Mouse (Mus musculus) thymus, adult 2 months (tissue): ENCODE measurements around the gene Commd9. TPM values are rescaled to one million over a fixed set of nuclear protein-coding genes. Genes with fewer than 3 reads are reported as not detected.

Experiments
- DNase-seq: peaks from one replicate; pipeline ENCODE4 v3.0.0; 2021
- H3K27ac ChIP-seq: fragments of 200-500 bp; 2 replicates; pipeline ENCODE4 v1.5.1; 2012; ENCODE audit warnings: low read length, control low read depth; ENCODE audit not compliant: control insufficient read depth, insufficient read depth
- H3K27me3 ChIP-seq: fragments of 200-500 bp; 2 replicates; pipeline ENCODE4 v1.6.1; 2012; ENCODE audit warnings: mild to moderate bottlenecking, low read length, moderate library complexity, mixed read lengths; ENCODE audit not compliant: control insufficient read depth, insufficient read depth
- H3K36me3 ChIP-seq: fragments of 200-500 bp; 2 replicates; pipeline ENCODE4 v1.6.1; 2012; ENCODE audit warnings: mild to moderate bottlenecking, low read length, moderate library complexity; ENCODE audit not compliant: control insufficient read depth, insufficient read depth
- H3K4me1 ChIP-seq: fragments of 200-500 bp; replicated peaks from 2 replicates; pipeline ENCODE4 v1.6.1; 2012; ENCODE audit warnings: low read length; ENCODE audit not compliant: control insufficient read depth, insufficient read depth
- H3K4me3 ChIP-seq: fragments of 200-500 bp; 2 replicates; pipeline ENCODE4 v1.5.1; 2012; ENCODE audit warnings: mild to moderate bottlenecking, low read length, control low read depth, moderate library complexity; ENCODE audit not compliant: control insufficient read depth, insufficient read depth
- CTCF ChIP-seq: fragments of 200-500 bp; IDR thresholded peaks from 2 replicates; pipeline ENCODE4 v1.5.1; 2012; ENCODE audit warnings: mild to moderate bottlenecking, control low read depth, low read length, moderate library complexity, borderline replicate concordance; ENCODE audit not compliant: control insufficient read depth, poor library complexity, insufficient read depth; ENCODE audit errors: extremely low read depth
- POLR2A ChIP-seq: fragments of 200-500 bp; IDR thresholded peaks from 2 replicates; pipeline ENCODE4 v1.6.1; 2012; ENCODE audit warnings: mild to moderate bottlenecking, low read length, control low read depth, moderate library complexity; ENCODE audit not compliant: control insufficient read depth, poor library complexity, insufficient read depth; ENCODE audit errors: extremely low read depth
- WGBS: fragments of 180-500 bp; shearing (Covaris S2); methylation state at CpG from one replicate; pipeline ENCODE4 v1.1.7; 2018; 5-methylcytosine and 5-hydroxymethylcytosine counted together
- polyA plus RNA-seq: library from polyadenylated mRNA; depleted of rRNA; stranded (reverse); fragments of >200 nt; gene quantifications from 2 replicates; pipeline ENCODE4 v1.2.3, GENCODE M21; 2012

Commd9 gene
- polyA plus RNA-seq, 1 experiment: 53.2 TPM

DNA sequence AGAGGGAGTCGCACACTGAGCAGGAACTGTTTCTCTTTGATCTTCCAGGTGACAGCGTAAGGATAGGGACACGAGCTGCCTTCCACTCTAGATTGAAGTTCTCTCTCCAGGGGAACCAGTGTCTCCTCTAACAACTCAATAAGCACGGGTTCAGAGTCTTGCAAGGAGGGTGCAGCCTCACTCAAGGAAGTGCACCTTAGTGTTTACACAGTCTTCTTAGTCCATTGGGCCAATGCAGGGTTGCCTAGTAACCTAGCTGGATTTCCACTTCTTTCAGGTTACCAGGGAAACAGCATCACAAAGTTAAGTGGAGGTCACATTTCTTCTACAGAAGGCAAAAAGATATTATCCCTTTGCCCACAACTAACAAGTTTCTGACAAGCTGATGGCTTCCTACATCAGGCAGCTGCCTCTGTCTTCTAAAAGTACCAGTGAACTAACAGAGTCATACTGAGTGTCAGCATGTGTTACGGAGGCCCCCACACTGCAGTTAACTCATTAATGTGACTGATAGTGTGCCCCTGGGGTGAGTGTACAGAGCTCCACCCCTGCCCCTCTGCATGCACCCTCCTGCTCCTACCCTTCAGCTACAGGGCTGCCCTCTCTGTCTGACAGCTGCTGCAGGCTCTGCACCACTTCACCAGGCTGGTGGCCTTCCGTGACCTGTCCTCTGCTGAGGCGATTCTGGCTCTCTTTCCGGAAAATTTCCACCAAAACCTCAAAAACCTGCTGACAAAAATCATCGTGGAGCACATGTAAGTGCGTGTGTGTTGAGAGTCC lies 10.6 kb downstream of the Commd9 start:
- Histone ChIP-seq H3K4me3 (no peak overlapping the region), H3K36me3 (no peaks in the 10 kb centered on the region), H3K4me1 (no peaks in the 10 kb centered on the region), H3K27me3 (no peaks in the 10 kb centered on the region), H3K27ac (no peak overlapping the region)
- TF ChIP-seq POLR2A: no peak
- TF ChIP-seq CTCF: no peak
- no peak for DNase-seq
- 92% methylated on average over 10 of the region's 10 CpGs for WGBS

GRCm38 (mm10) chr2:101902196-101902595 lies 16.1 kb downstream of the Commd9 start:
- Histone ChIP-seq H3K4me1 (peaks cover 6% of the 10 kb centered on the region), H3K36me3 (no peaks in the 10 kb centered on the region), H3K27ac (no peak overlapping the region), H3K27me3 (no peaks in the 10 kb centered on the region), H3K4me3 (no peak overlapping the region)
- DNase-seq: no peak
- no peak for TF ChIP-seq CTCF
- TF ChIP-seq POLR2A: no peak
- 98% methylated on average over 4 of the region's 4 CpGs for WGBS

DNA sequence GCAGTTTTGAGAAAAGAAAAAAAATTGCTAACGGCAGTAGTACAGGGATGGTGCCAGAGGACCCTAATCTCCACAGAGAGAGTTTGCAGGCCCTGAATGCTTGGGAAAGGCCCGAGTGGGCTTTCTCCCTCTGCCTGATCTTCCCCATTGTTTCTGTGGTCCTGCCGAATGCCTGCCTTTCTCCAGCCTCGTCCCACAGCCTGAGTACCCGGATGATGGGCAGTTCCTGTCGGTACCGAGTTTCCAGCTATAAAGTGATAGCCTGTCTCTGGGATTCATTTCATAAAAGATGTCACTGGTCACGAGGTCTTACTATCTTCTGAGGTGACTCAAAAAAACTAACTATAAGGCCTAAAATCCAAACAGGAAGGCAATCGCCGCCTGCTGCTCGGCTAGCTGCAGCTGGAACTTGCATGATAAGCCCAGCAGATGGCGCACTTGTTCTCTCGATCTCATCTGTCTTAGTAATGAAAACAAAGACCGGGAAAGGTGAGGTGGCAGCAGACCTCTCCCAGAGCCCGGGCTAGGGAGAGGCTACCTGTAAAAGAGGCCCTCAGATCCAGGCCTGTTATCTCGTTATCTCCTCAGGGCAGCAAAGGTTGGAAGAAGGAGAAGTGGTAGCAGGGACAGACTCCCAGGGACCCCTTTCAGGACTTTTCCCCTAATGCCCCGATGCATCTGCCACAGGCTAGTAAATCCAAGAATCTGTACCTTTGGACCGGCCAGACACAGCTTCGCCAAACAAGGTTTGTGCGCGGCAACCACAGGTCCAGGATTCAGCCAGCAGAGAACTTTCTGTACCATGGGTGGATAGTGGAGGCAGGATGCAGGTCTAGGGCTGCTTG lies 19.7 kb downstream of the Commd9 start:
- WGBS: 36% methylated on average over 21 of the region's 21 CpGs
- TF ChIP-seq POLR2A: no peak
- TF ChIP-seq CTCF: peak; percentile 81; the same call in 1 of the 2 replicates
- H3K4me3 ChIP-seq: no peak overlapping the region
- no peak overlapping the region for H3K27ac ChIP-seq
- peak; percentile 83 for DNase-seq
- H3K27me3 ChIP-seq: no peaks in the 10 kb centered on the region
- no peaks in the 10 kb centered on the region for H3K36me3 ChIP-seq
- H3K4me1 ChIP-seq: peaks cover 16% of the 10 kb centered on the region

- no peak for TF ChIP-seq CTCF
- no peak for TF ChIP-seq POLR2A
Observed at GRCm38 (mm10) chr2:101906379-101906690, 20.3 kb downstream of the Commd9 start.

DNA sequence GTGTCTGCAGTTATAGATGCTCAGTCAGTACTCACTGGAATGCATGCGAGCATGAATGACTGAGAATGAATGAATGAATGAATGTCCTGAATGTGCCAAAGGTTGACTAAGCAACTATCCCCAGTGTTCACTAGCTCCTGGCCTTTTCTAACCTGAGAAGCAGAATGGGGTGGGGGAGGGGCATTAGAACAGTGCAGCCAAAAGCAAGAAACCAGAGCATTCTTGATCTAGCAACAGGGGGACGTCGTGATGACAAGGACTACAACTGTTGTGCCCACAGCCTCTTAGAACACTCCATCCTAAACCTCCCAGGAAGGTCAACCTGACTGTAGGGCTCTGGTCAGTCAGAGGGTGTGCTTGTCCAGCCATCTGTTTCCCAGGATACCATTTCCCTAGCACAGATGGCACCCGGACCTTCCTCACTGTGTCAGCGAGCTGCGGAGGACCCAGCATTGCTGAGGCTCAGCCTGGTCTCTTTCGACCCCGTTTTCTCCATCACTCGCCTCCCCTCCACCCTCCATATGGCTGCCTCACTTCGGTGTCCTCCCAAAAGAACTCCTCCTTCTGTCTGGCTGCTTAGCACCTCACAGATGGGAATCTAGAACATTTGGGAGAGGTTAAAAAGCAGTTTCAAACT lies 21.5 kb downstream of the Commd9 start:
- no peak for TF ChIP-seq CTCF
- TF ChIP-seq POLR2A: no peak
- Histone ChIP-seq H3K4me3 (no peak overlapping the region), H3K4me1 (peaks cover 16% of the 10 kb centered on the region), H3K36me3 (no peaks in the 10 kb centered on the region), H3K27ac (no peak overlapping the region), H3K27me3 (no peaks in the 10 kb centered on the region)
- 96% methylated on average over 10 of the region's 10 CpGs for WGBS
- DNase-seq: no peak

More at GRCm38 (mm10) chr2:101906379-101906690, 20.3 kb downstream of the Commd9 start:
- Histone ChIP-seq H3K36me3 (no peaks in the 10 kb centered on the region), H3K27ac (no peak overlapping the region), H3K27me3 (no peaks in the 10 kb centered on the region), H3K4me1 (peaks cover 16% of the 10 kb centered on the region), H3K4me3 (no peak overlapping the region)
- DNase-seq: no peak
- 84% methylated on average over 5 of the region's 5 CpGs for WGBS

DNA sequence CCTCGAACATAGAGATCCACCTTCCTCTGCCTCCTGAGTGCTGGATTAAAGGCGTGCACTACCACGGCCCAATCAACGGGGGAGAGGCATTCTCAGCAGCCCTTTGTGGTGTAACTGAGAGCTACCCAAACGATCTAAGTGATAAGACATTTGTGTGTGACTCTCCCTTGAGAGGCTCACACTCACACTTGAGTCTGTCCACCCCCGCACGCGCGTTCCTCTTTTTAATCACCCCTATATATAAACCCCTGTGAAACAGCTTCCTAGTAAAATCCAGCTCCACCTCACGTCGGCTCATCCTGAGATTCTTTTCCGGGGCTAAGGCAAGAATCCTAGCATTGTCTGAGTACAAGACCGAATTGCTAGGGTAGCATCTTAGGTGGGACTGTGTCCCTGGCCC lies 22.7 kb downstream of the Commd9 start:
- Histone ChIP-seq H3K27me3 (no peaks in the 10 kb centered on the region), H3K4me1 (peaks cover 16% of the 10 kb centered on the region), H3K4me3 (no peak overlapping the region), H3K27ac (no peak overlapping the region), H3K36me3 (no peaks in the 10 kb centered on the region)
- TF ChIP-seq CTCF (no peak), POLR2A (no peak)
- DNase-seq: no peak
- 56% methylated on average over 13 of the region's 13 CpGs for WGBS
